Mouse (Mus musculus) stomach, embryonic 14.5 days (tissue): ENCODE results near the gene Atg7. TPM values are rescaled to one million over a fixed set of nuclear protein-coding genes. Genes with fewer than 3 reads are reported as not detected.

Experiments
- ATAC-seq: fragments of 200-750 bp; cut with Nextera tagmentation; 2 replicates; pipeline ENCODE4 v1.8.0; 2017; ENCODE audit warnings: low read depth, moderate TSS enrichment; ENCODE audit not compliant: insufficient number of reproducible peaks, insufficient read depth, low FRiP score
- H3K27ac ChIP-seq: fragments of 300-500 bp; sonication (generic); 2 replicates; pipeline ENCODE4 v1.5.1; 2014; ENCODE audit warnings: mild to moderate bottlenecking, low read length, moderate library complexity, mixed read lengths
- H3K27me3 ChIP-seq: fragments of 300-500 bp; sonication (generic); 2 replicates; pipeline ENCODE4 v1.6.1; 2014; ENCODE audit warnings: low read length, control low read depth, mixed read lengths; ENCODE audit not compliant: control insufficient read depth, insufficient read depth
- H3K36me3 ChIP-seq: fragments of 300-500 bp; sonication (generic); 2 replicates; pipeline ENCODE4 v1.6.1; 2014; ENCODE audit warnings: mild to moderate bottlenecking, control low read depth, low read length, moderate library complexity, mixed read lengths; ENCODE audit not compliant: control insufficient read depth, insufficient read depth
- H3K4me1 ChIP-seq: fragments of 300-500 bp; sonication (generic); 2 replicates; pipeline ENCODE4 v1.6.1; 2014; ENCODE audit warnings: low read length, control low read depth, mixed read lengths; ENCODE audit not compliant: control insufficient read depth, insufficient read depth
- H3K4me2 ChIP-seq: fragments of 300-500 bp; sonication (generic); replicated peaks from 2 replicates; pipeline ENCODE4 v1.6.1; 2014; ENCODE audit warnings: low read depth, low read length, control low read depth
- H3K4me3 ChIP-seq: fragments of 300-500 bp; sonication (generic); 2 replicates; pipeline ENCODE4 v1.5.1; 2014; ENCODE audit warnings: low read depth, low read length, control low read depth
- H3K9ac ChIP-seq: fragments of 300-500 bp; sonication (generic); replicated peaks from 2 replicates; pipeline ENCODE4 v1.6.1; 2014; ENCODE audit warnings: low read depth, mild to moderate bottlenecking, control low read depth, low read length, moderate library complexity, mixed read lengths
- H3K9me3 ChIP-seq: fragments of 300-500 bp; sonication (generic); 2 replicates; pipeline ENCODE4 v1.6.1; 2016; ENCODE audit warnings: low read depth, low read length, control low read depth; ENCODE audit not compliant: control insufficient read depth
- WGBS: fragments of 180-500 bp; shearing (Covaris S2); extraction: QIAGEN DNeasy Blood & Tissue Kit; methylation state at CpG from one replicate; pipeline ENCODE4 v1.1.7; 2014; 5-methylcytosine and 5-hydroxymethylcytosine counted together
- polyA plus RNA-seq: library from polyadenylated mRNA; unstranded; fragments of >200 nt; fragmentation: Nextera tagmentation; extraction: Ambion mirVana; gene quantifications from 2 replicates; pipeline ENCODE4 v1.2.1, GENCODE M21; 2014

The Atg7 gene
- polyA plus RNA-seq, 1 experiment from 2014 or later = 23.2 TPM

- Histone ChIP-seq H3K9me3 (no peaks in the 10 kb centered on the region), H3K27ac (no peak overlapping the region), H3K4me3 (no peak overlapping the region), H3K4me1 (peaks cover 29% of the 10 kb centered on the region), H3K36me3 (peaks cover 3% of the 10 kb centered on the region; the same call in 1 of the 2 replicates), H3K9ac (no peak overlapping the region), H3K27me3 (no peaks in the 10 kb centered on the region), H3K4me2 (no peak overlapping the region)
- no peak for ATAC-seq
- WGBS = 85% methylated on average over 7 of the region's 7 CpGs
Measured at GRCm38 (mm10) chr6:114909801-114910200, 266.9 kb downstream of the Atg7 start.

Other genes with a start within 250 kb of the Atg7 start
- gene Hrh1, start 245.2 kb upstream of the Atg7 start, polyA plus RNA-seq = not detected in 2 replicates